Mouse (Mus musculus): Measurements from ENCODE around the gene Hipk2.
"Not testable (repeated sequence)": the region's sequence is repeated elsewhere in the genome, so short reads cannot be mapped to it uniquely, and the experiment has no call there.

Gene Hipk2

DNA sequence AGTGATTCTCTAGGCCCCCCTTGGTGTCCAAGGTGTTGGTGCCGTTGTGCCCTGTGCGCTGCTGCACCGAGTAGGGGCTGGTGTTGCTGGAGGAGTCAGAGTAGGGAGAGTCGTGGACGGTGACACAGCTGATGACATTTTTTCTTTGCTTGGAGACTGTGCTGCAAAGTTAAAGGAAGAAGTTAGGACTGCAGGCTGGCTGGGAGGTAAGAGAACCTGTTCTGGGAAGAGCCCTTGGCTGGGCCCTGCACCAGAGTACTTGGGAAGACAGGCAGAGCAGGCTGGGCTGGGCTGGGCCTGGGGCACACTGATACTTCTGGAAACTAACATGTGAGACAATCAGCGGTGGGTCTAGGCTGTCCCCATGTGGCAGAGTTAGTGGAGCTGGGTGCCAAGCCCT lies 172.4 kb downstream of the Hipk2 start:
- in situ Hi-C loops (cut with MboI, MseI): no loop called here

DNA sequence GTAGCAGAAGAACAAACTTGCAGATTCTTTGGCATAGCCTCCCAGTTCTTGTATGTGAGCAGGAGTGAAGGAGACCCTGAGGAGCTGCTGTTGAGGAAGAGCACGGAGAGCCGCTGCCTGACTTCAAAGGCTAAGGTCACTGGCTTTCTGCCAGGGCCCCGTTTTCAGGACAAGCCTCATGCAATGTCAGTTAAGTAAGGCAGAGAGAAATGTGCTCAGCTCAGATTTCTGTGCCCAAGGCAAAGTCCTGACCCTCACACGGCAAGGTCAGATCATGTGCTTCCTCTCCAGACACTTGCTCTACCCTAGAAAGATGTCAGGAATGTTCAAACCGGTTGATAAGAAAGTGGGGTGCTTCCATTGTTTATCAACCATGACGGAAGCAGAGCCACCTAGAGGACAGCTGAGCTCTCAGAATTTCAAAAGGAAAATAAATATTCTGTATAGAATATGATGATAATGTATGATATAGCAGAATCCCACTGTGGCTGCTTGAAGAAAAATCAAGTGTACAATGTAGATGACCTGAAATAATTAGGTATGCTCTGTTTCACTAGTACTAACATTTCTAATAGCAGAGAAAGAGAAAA lies 173.1 kb downstream of the Hipk2 start:
- in situ Hi-C loops (cut with MboI, MseI): no loop called here

DNA sequence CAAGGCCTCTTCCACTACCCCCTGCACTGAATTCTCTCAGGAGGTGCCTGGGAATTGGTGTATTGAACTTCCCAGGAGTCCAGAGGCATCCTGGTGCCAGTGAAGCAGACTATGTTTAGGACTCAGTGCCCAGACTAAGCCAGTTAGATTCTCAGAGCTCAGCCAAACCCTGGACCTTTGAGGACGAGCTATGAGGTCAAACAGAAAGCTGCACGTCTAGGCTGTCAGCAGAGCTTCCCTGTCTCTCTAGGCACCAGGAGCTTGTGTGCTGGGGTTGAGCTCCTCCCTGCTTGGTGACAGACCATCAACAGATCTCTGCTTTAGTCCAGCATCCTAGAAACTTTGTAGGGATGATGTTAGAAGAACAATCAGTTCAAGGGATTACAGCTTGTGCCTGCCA lies 174.5 kb downstream of the Hipk2 start:
- in situ Hi-C loops (cut with MboI, MseI): no loop called here

DNA sequence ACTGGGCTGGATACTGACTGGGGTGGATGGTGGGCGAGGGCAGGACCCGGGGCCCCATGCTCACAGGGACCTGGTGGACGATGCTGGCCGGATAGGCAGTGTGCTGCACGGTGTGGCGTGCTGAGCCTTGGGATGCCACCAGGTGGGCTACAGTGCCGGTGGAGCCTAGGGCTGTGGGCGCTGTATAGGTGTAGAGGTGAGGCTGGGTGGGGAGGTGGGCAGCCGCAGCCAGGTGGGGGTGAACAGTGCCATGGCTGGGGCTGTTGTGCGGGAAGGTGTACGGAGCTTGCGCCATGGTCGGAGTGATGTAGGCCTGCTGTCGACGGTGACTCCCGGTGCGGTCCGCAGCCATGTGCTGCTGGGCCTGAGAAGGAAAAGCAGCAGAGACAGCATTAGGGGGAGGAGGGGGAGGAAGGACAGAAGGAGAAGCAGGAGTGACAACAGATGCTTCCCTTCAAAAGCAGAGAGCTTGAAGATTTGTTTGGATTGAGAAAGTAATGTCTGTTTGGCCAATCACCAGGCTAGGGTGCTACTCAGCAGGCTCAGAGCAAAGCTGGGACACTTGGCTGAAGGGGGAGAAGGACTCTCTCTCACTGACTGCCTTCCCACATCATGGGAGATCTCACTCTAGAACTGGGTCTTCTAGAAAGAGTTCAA lies 177.6 kb downstream of the Hipk2 start:
- in situ Hi-C loops (cut with MboI, MseI): no loop called here

DNA sequence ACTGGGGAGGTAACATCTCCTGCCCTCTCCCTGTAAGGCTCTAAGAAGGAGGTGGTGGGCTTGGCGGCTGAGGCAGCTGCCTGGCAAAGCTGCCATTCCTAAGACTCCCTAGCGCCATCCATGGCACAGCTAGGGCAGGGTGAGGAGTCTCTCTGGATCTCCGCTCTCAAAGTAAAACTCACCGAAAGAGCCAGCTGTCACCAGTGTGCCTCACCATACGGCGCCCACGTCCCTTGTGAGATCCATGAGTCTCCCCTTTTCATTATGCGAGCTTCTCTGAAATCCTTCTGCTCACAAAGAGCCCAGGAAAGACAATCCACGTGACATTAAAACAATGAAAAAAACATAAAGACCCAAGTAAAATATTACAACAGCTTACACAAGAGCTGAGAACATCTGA lies 179.4 kb downstream of the Hipk2 start:
- in situ Hi-C loops (cut with MboI, MseI): no loop called here

DNA sequence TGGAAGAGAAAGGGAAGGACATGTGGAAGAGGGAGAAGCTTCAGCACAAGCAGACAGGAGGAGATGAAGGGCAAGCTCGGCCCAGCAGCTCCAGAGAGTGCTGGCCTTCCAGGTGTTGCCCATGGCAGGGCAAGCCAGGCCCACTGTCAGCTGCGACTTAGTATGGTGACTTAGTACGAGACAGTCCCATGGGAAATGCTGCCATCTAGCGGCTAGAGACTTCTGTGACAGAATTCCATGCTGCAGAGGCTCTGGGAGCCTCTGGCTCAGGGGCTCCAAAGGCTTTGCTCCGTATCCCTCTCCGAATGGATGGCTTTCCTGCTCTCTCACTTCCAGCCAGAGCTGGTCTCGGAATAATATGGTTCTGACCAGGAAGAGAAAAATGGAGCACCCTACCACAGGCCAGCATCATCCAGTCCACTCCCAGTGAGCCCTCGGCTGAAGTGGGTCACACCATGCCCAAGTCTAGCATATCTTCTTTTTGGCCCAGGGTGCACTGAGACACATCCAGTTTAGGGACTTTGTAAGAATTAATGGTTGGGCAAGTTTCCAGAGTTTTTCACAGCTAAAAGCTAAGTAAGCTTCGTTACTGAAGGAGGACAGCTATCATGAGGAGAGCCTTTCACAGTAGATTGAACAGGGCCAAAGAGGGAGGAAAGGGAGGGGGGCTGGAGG lies 180.4 kb downstream of the Hipk2 start:
- in situ Hi-C loops (cut with MboI, MseI): no loop called here

DNA sequence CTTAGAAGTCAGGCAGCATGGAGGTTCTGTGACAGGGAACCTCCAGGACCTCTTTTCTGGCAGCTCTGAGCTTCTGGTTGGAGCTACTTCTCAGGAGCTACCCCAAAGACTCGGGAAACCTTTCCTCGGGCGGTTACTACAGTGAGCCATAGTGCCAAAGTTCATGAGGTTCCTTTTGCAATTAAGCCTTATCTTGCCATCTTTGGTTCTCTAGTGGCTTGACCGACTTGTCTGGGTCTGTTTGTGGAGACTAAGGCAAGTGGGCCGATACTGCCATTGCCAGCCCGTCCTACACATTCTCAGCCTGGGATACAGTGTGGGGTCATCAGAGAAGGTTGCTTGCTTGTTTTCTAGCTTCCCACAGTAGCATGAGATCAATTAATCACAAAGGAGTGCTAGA lies 183.4 kb downstream of the Hipk2 start:
- in situ Hi-C loops (cut with MboI, MseI): no loop called here

DNA sequence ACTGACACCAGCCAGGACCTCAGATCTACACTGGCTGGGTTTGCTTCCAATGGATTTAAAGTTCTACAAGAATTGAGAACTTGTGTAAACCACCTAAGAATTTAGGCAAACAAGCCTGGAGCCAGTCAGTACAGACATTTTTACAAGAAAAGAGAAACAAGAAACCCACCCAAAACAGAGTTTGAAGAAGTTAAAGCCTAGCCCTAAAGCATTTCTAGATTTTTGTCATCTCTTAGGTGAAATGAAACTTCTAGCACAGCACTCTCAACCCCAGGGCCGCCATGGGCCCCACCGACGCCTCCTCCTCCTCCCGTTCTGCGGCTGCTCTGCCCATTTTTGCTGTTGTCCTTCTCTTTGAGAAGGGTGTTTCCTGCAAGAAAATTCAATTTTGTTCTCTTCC lies 184.9 kb downstream of the Hipk2 start:
- in situ Hi-C loops (cut with MboI, MseI): no loop called here

DNA sequence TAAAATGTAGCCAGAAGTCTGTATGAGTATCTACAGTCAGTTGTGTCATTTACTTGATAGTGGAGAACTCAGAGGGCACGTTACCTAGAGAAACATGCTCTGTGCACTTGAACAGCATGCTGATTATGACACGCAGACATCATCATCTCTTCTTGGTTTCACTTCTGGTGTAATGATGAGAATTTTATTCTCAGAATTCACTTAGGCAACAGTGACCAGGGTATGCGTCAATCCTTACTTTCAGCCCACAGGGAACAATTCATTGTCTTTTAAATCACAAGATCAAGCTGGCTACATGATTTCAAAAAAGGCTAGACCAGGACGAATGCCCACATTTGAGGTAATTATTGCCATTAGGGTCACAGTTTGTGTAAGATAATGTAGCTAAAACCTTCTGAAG lies 185.3 kb downstream of the Hipk2 start:
- in situ Hi-C loops (cut with MboI, MseI): no loop called here

DNA sequence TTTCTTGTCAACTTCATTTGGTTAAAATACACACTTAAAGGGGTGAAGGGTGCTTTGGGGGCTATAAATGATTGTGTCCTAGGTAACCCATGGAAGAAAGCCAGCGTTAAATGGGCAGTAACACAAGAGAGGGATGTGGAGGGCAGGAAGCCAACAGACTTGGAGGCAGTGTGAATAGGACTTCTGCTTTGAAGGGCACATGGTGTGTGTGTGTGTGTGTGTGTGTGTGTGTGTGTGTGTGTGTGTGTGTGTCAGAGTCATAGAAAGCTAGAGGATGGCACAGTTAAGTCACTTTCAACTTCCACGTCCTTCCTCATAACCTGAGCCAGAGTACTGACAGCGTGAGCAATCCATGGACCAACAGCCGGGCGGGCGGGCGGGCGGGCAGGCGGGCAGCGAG lies 187.1 kb downstream of the Hipk2 start:
- in situ Hi-C loops (cut with MboI, MseI): no loop called here

DNA sequence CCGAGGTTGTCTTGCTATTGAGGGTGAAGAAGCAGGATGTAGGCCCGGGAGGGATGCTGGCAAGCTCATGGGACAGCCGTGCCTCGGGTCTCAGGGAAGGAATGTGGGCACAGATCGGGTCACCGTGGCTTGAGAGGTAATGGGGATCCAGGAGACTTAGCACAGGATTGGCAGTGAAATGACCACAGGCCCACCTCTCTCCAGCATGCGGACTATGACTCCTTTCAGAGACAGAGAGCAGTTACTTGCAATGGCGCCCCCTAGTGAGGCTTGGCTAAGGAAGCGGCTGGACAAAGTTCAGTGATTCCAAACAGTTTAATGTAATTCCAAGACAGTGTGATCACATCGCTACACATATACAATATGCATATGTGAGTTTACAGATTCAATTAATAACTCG lies 188.7 kb downstream of the Hipk2 start:
- in situ Hi-C loops (cut with MboI, MseI): no loop called here

DNA sequence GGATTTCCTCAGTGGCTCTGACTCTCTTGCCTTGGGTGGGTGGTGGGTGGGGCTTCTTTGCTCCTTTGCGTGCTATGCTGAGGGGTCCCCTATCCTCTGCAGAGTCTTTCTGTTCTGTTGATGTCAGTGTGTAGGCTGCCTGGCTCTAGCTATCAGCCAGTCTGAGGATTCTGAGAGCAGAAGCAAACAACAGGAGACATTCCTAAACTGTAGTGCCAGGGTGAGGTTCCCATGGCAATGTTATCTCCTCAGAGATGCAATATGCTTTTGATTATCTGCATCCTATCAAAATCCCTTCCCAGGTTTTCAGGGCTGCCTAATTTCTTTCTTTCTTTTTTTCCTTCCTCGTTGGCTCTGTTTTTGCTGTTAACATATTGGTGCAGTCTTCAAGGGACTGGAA lies 193.4 kb downstream of the Hipk2 start:
- in situ Hi-C loops (cut with MboI, MseI): no loop called here

DNA sequence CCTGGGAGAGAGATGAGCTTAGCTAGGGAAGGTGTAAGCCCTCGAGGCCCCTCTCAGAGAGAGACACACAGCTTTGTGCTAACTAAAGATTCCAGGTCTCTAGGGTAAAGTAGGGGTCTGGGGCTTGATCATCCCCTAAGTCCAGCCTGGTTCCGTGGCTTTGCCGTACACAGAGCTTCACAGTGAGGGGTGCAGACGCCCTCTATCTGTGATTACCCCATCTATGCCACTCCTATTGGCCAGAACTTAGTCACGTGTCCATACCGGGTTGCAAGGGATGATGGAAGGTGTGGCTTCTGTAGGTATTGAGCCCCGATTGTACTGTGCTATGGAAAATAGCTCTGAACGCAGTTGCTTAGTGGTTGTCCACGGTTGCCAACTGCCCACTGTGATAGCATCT lies 198.3 kb downstream of the Hipk2 start:
- in situ Hi-C loops (cut with MboI, MseI): no loop called here

DNA sequence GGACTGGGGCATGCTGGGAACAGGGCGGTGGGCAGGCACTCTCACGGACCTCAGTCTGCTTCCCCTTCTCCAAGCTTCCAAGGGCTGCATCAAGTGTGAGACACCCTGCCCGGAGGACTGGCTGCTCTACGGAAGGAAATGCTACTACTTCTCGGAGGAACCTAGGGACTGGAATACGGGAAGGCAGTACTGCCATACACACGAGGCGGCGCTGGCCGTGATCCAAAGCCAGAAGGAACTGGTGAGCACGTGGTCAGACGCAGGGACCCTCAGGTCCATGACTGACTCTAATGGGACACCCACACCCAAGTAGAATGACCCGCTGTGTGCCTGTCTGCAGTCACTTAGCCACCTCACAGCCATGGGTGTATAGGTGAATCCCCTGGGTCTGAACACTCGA lies 199.2 kb downstream of the Hipk2 start:
- in situ Hi-C loops (cut with MboI, MseI): no loop called here

DNA sequence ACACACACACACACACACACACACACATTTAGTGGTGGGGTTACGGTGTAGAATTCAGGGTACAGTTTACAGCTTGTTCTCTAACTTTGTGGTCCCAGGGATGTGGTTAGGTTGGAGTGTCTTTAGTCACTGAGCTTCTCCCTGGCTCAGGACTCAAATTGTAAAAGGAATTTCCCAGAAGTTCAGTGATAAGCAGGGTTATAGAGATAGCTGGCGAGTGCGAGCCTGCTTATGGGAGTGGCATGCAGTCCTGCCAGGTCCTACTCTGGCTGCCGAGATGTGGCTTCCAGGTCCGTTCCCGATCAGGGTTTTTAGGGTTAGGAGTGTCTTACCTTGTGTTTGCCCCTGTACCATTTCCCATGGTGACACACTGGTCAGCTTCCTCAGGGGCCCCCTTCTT lies 199.7 kb downstream of the Hipk2 start:
- in situ Hi-C loops (cut with MboI, MseI): no loop called here

DNA sequence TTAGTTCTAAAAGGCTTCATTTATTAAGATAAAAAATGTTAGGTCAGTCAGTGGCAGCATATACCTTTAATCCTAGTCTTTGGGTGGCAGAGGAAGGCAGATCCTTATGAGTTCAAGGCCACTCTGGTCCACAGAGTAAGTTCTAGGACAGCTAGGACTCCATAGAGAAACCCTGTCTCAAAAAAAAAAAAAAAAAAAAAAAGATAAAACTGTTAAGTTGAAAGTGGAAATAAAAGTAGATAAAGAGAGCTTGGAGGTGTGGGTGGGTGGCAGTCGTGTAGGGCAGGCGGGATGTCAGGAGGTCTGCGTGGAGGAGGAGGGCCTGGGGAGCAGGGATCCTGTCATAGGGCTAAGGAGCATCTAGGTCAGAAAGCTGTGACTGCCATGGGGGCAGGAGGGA lies 204.0 kb downstream of the Hipk2 start:
- in situ Hi-C loops (cut with MboI, MseI): no loop called here

DNA sequence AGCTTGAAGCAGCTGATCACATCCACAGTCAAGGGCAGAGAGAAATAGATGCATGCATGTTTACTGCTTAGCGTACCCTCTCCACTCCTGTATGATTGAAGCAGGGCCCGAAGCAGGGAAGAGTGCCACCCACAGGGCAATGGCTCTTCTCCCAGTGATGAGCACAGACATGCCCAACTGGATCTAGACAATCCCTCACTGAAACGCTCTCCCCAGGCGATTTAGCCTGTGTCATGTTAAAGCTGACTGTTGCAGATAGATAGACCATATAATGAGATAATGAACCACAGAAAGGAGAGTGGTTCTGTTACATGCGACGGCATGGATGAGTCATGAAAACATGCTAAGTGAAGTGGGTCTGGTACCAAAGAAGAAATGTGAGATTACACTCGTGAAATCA lies 204.7 kb downstream of the Hipk2 start:
- in situ Hi-C loops (cut with MboI, MseI): no loop called here

DNA sequence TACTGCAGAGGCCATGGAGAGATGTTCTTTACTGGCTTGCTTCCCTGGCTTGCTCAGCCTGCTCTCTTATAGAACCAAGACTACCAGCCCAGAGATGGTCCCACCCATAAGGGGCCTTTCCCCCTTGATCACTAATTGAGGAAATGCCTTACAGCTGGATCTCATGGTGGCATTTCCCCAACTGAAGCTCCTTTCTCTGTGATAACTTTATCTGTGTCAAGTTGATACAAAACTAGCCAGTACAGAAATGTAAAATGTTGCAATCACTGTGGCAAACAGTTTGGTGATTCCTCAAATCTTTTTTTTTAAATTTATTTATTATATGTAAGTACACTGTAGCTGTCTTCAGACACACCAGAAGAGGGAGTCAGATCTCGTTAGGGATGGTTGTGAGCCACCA lies 205.5 kb downstream of the Hipk2 start:
- in situ Hi-C loops (cut with MboI, MseI): not testable (repeated sequence)

DNA sequence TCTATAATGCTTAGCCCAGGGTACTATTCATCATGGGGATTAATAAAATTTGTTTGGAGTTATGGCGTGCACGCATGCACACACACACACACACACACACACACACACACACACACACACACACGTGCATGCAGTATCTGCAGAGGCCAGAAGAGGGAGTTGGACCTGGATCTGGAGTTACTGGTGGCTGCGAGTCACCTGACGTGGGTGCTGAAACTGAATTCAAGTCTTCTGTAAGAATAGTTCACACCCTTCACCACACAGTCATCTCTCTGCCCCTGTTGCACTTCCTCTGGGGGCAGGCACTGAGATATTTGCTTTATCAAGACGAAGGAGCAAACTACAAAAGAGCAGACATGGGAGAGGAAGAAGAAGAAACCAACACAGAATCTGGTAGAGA lies 206.4 kb downstream of the Hipk2 start:
- in situ Hi-C loops (cut with MboI, MseI): no loop called here

DNA sequence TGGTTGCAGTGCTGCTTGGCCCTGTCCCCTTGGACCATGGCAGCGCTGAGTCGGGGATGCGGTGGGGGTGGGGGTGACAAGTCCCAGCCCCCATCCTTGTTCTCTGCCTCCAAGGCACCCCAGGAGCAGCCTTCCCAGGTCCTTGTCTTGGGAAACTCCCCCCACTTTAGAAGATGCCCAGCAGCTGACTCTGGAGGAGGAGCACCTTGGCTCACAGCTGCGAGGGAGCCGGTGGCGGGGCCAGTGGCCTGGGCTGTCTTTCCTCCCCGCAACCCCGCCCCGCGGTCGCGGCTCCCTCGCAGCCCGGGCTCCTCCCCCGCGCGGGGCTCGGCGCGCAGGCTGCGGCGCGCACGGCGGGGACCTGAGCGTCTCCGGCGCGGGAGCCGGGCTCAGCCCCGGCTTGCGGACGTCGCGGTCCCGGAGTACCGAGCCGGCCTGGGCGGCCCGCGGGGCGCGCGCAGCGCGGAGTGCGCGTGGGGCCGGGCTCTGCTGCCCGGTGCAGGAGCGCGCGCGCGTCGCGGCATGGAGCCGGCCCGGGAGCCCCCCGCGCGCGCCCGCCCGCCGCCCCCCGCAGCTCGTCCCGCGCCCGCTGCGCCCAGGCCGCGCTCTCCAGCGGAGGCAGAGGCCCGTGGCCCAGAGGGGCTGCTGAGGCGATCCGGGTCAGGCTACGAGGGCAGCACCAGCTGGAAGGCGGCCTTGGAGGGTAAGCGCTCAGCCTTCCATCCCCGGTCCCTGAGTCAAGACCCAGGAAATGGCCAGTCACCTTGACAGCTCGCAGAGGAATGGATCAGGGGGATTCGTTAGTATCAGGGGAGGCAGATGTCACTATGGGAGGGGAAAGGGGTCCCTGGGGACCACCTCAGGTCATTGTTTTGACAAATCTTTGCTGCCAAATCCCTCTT lies 213.0 kb downstream of the Hipk2 start, which contains the start of gene Clec2l:
Gene Clec2l, plus strand, starts transcription at position 356 of the 902 bp plus-strand sequence.
- in situ Hi-C loops (cut with MboI, MseI): no loop called here

DNA sequence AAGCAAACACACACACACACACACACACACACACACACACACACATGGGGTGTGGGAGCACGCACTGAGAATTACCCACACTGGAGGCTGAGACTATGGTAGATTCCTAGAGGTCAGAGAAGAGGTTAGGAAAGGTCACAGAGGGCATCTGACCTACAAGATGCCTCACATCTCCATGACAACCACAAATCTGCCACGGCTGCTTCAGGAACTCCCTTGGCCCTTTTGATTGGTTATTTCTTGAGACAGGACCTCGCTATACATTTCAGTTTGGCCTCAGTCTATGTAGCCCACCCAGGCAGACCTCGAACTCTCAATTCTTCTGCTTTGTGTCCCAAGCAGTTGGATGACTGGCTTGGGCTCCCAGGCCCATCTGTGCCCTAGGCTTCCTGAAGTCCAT lies 214.3 kb downstream of the Hipk2 start:
- in situ Hi-C loops (cut with MboI, MseI): no loop called here

DNA sequence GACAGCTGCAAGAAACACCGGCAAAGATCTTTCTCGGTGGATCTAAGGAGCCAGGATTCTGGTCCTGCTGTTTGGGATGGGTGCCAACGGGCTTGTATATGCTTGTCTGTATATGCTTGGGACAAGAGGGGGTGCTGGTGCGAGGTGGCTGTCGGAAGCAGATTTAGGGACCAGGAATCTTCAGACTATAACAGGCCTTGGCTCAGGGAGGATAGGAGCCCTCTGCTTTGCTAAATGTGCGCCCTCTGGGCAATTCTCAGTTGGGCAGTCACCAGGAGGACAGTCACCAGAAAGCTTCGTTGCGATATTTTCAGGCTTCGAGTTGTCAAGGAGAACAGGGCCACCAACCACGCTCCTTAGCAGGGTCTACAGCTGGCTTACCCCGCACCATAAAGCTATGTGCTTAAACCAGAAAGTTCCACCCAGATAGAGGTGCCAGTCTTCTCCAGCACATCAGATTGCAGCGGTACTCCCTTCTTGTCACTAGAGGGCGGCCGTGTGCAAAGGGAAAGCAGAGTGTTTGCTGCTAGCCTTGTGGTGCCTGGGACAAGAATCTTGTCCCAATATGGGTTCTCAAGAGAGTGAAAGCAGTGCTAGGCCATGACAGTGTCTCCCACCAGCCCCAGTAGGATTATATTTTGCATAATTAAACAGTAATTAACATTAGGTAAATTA lies 225.6 kb downstream of the Hipk2 start:
- in situ Hi-C loops (cut with MboI, MseI): no loop called here

Measured in T-helper 1 cell (primary cell).